Mouse (Mus musculus) neural tube, embryonic 13.5 days (tissue): ENCODE results near the gene Tulp4. TPM values are rescaled to one million over a fixed set of nuclear protein-coding genes. Genes with fewer than 3 reads are reported as not detected.
A peak's percentile ranks its signal among the peaks of the same experiment; 100 is the strongest.
"Not testable (repeated sequence)": the region's sequence is repeated elsewhere in the genome, so short reads cannot be mapped to it uniquely, and the experiment has no call there.

Experiments used
- ATAC-seq: fragments of 200-750 bp; cut with Nextera tagmentation; 2 replicates; pipeline ENCODE4 v1.8.0; 2017; ENCODE audit warnings: low read depth, mild to moderate bottlenecking, moderate TSS enrichment, moderate library complexity
- H3K27ac ChIP-seq: fragments of 300-500 bp; sonication (generic); replicated peaks from 2 replicates; pipeline ENCODE4 v1.5.1; 2015; ENCODE audit warnings: moderate library complexity, mild to moderate bottlenecking, inconsistent platforms
- H3K27me3 ChIP-seq: fragments of 300-500 bp; sonication (generic); 2 replicates; pipeline ENCODE4 v1.6.1; 2015; ENCODE audit warnings: mild to moderate bottlenecking, inconsistent platforms
- H3K36me3 ChIP-seq: fragments of 300-500 bp; sonication (generic); 2 replicates; pipeline ENCODE4 v1.6.1; 2015; ENCODE audit warnings: mild to moderate bottlenecking, inconsistent platforms
- H3K4me1 ChIP-seq: fragments of 300-500 bp; sonication (generic); replicated peaks from 2 replicates; pipeline ENCODE4 v1.6.1; 2015; ENCODE audit warnings: inconsistent platforms
- H3K4me2 ChIP-seq: fragments of 300-500 bp; sonication (generic); 2 replicates; pipeline ENCODE4 v1.6.1; 2015; ENCODE audit warnings: inconsistent platforms, mild to moderate bottlenecking, moderate library complexity
- H3K4me3 ChIP-seq: fragments of 300-500 bp; sonication (generic); 2 replicates; pipeline ENCODE4 v1.5.1; 2015; ENCODE audit warnings: mild to moderate bottlenecking, inconsistent platforms
- H3K9ac ChIP-seq: fragments of 300-500 bp; sonication (generic); 2 replicates; pipeline ENCODE4 v1.6.1; 2015; ENCODE audit warnings: moderate library complexity, mild to moderate bottlenecking, inconsistent platforms
- H3K9me3 ChIP-seq: fragments of 300-500 bp; sonication (generic); 2 replicates; pipeline ENCODE4 v1.6.1; 2016; ENCODE audit warnings: inconsistent platforms
- WGBS: fragments of 180-500 bp; shearing (Covaris S2); methylation state at CpG from one replicate; pipeline ENCODE4 v1.1.7; 2015; 5-methylcytosine and 5-hydroxymethylcytosine counted together
- polyA plus RNA-seq: library from polyadenylated mRNA; unstranded; fragments of >200 nt; fragmentation: Nextera tagmentation; extraction: Ambion mirVana; gene quantifications from 2 replicates; pipeline ENCODE4 v1.2.1, GENCODE M21; 2015

The Tulp4 gene
- polyA plus RNA-seq, 1 experiment from 2014 or later: 145 TPM

DNA sequence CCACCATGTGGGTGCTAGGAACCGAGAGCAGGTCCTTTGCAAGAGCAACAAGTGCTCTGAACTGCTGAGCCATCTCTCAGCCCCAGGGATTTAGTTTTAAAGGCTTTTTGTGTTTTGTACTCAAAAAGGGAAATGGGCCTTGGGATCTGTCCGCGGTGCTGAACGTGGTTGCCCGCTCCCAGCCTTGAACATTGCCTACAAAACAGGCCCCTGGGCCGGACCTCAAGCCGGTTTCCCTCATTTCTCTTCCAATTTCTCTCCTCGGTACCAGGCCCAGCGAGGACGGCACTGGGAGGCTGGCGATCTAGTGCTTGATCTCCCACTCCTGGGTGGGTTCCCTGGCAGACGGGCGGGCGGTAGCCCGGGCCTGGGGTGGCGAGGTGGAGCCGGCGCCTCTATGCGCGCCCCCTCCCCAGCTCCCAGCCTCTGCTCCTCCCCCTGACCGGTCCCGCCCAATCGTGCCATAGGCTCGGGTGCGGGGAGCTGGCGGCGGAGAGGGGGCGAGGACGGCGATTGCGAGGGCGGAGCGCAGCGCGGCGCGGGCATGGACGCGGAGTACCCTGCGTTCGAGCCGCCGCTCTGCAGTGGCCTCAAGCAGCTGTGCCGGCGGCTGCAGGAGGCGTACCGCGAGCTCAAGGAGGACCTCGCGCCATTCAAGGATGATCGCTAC, 150.3 kb downstream of the Tulp4 start, which contains the start of gene Tmem181a:
TSS of gene Tmem181a (plus strand) at position 461 of the 670 bp plus-strand sequence.
- H3K27me3 ChIP-seq, H3K9me3 ChIP-seq, H3K36me3 ChIP-seq, H3K27ac ChIP-seq, H3K4me1 ChIP-seq: not testable (repeated sequence)
- H3K4me2 ChIP-seq: peak within 1 kb of the TSS; percentile 51
- peak; percentile 84 for ATAC-seq
- H3K9ac ChIP-seq: peak within 1 kb of the TSS; percentile 58
- 5% methylated on average over 4 of the region's 51 CpGs for WGBS
- peak within 1 kb of the TSS; percentile 38 for H3K4me3 ChIP-seq

- Histone ChIP-seq H3K9ac (peak overlapping the region; percentile 58), H3K4me3 (peak overlapping the region; percentile 38), H3K4me2 (peak overlapping the region; percentile 51)
- not testable (repeated sequence) for H3K36me3 ChIP-seq, H3K27me3 ChIP-seq, ATAC-seq, H3K9me3 ChIP-seq, H3K27ac ChIP-seq, H3K4me1 ChIP-seq
- WGBS: 1% methylated on average over 16 of the region's 20 CpGs
Measured at GRCm38 (mm10) chr17:6257070-6257456, 150.8 kb downstream of the Tulp4 start.

DNA sequence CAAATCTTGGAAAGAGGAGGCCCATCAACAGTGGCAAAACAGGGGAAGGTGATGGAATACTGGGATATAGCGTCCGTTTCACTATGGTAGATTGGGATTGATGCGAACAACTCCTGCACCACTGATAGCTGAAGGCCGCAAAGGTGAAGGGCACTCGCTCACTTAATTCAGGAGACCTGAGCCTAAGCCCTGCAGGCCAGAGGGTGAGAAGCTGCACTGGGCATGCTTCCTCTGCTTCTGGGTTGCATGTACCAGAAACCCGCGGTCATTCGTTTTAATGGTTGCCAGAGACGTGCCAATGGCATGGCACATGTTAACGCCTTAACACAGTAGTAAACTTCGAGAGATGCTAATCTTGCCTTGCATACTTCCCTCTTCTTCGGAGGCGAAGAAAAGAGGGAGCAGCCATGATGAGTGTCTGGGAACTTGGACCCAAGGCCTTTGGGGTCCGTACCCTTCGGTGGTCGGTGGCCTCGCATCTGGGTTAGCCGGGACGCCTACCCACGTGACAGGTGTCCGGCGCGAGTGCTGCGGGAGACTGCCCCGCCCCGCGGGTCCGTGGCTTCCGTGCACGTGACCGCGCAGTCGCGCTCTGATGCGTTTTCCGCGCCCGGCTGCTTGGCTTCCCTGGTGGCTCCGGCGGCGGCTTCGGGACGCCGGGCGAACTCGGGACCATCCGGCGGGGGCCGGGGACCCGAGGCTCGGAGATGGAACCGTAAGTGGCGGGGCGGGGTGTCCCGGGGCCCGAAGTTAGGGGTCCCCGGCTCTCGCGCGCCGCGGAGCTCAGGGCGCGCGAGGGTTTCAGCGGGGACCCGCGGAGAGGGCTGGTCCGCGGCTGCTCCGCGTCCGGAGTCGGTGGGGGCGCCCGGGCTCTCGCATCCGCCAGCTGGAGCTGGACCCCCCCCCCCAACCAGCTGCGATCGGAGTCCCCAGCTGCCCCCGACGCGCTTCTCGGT, 163.9 kb downstream of the Tulp4 start:
- Histone ChIP-seq H3K4me3 (peak overlapping the region; percentile 48), H3K4me2 (peak overlapping the region; percentile 65), H3K9ac (peak overlapping the region; percentile 70)
- 2% methylated on average over 64 of the region's 84 CpGs for WGBS
- H3K27ac ChIP-seq, H3K9me3 ChIP-seq, H3K36me3 ChIP-seq, H3K27me3 ChIP-seq, H3K4me1 ChIP-seq: not testable (repeated sequence)
- peak; percentile 86 for ATAC-seq

DNA sequence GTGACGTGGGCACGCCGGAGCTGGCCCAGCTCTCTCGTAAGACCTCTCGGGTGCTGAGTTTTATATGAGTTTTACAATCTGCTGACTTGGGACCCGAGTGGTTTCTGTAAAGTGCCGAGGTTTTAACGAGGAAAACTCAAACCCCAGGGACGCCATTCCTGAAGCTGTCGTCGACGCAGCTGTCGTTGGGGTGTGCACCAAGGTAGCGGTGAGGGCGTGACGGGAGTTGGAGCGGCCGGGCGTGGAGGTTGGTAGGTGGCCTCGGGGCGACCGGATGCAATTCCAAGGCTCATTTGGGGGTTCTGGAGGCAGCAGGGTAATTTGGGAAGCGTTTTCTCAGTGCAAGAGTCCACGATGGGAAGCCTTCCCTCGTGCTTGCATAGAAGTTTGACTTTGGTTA, 164.6 kb downstream of the Tulp4 start:
- H3K4me1 ChIP-seq, H3K27ac ChIP-seq, H3K27me3 ChIP-seq, H3K9me3 ChIP-seq, H3K36me3 ChIP-seq: not testable (repeated sequence)
- peak overlapping the region; percentile 70 for H3K9ac ChIP-seq
- under 1% methylated on average over 23 of the region's 25 CpGs for WGBS
- H3K4me3 ChIP-seq: peak overlapping the region; percentile 48
- ATAC-seq: peak; percentile 12
- H3K4me2 ChIP-seq: peak overlapping the region; percentile 65

DNA sequence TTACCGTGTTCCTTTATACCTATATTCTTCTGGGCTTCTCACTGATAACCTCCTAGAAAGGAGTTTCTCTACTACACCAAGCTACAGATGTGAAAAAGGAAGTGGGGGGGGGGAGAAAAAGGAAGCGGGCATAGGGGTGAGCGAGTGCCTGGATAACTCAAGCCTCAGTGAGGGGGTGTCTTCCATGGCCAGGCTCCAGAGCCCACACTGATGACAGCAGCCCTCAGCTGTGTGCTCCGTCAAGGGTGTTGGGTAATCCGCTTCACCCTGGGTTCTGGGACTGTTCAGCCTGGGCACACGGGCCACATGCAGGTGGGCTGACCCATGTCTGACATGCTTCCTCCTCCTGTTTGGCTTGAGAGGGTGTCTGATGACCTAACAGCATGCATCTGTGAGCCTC, 165.7 kb downstream of the Tulp4 start:
- not testable (repeated sequence) for H3K9me3 ChIP-seq, H3K27ac ChIP-seq, H3K4me2 ChIP-seq, H3K9ac ChIP-seq, H3K36me3 ChIP-seq, H3K27me3 ChIP-seq, ATAC-seq, H3K4me3 ChIP-seq, H3K4me1 ChIP-seq
- WGBS: 83% methylated on average over 6 of the region's 6 CpGs

DNA sequence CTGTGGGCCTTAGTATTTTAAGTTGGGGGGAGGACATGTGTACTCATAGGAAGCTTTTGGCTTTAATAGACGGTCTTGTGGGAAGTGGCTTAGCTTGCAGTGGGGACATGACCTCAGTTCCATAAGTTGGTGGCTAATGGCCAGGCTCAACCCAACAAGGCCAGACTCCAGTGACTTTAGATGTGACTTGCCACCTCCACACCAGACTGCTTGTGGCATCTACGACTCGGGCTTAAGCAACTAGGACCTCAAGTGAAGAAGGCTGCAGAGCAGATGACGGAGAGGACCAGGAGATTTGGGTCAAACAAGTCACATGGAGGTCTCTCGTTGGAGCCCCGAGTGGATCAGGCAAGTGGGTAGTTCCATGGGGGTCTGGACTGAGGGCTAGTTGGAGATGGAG, 168.5 kb downstream of the Tulp4 start:
- H3K27ac ChIP-seq, H3K4me1 ChIP-seq, H3K27me3 ChIP-seq, H3K4me3 ChIP-seq, ATAC-seq, H3K9ac ChIP-seq, H3K4me2 ChIP-seq, H3K9me3 ChIP-seq, H3K36me3 ChIP-seq: not testable (repeated sequence)
- 96% methylated on average over 6 of the region's 6 CpGs for WGBS

DNA sequence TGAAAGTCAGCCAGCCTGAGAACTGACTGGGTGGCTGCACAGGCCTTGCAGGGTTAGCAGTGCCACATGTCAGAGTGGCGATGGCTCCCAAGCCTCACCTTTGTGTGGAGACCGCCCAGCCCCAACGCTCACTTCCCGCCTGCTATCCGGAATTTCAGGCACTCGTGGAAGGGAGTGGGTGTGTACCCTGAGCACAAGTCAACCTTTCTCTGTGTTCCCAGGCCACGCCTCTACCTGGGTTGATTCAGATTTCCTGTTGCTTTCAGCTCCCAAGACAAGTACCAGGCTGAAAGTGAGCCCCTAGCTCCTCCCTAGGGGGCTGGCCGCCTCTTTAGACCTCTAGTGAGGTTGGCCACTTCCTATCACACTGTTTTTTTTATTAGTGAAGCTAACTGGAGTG, 173.0 kb downstream of the Tulp4 start:
- not testable (repeated sequence) for H3K27me3 ChIP-seq, H3K9ac ChIP-seq, H3K27ac ChIP-seq, ATAC-seq, H3K4me3 ChIP-seq, H3K4me1 ChIP-seq, H3K4me2 ChIP-seq, H3K9me3 ChIP-seq, H3K36me3 ChIP-seq
- WGBS: 83% methylated on average over 8 of the region's 8 CpGs

DNA sequence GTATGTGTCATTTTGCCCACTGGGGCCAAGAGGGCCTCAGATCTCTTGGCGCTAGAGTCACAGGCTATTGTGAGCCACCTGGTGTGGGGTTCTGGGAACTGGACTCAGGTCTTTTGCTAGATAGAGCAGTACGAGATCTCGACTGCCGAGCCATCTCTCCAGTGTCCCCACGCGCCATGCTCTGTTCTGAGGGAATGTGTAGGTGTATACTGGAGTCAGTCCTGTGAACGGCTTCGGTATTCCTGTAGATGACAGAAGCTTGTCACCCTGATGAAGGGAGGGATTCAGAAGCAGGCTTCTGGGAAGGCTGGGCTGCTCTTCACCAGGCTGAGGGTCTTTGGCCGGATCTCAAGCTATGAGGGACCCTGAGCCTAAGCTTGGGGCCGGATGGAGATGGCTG, 173.5 kb downstream of the Tulp4 start:
- not testable (repeated sequence) for H3K4me1 ChIP-seq, H3K9me3 ChIP-seq, H3K36me3 ChIP-seq, ATAC-seq, H3K9ac ChIP-seq, H3K4me3 ChIP-seq, H3K27ac ChIP-seq, H3K27me3 ChIP-seq, H3K4me2 ChIP-seq
- WGBS: 89% methylated on average over 10 of the region's 10 CpGs

DNA sequence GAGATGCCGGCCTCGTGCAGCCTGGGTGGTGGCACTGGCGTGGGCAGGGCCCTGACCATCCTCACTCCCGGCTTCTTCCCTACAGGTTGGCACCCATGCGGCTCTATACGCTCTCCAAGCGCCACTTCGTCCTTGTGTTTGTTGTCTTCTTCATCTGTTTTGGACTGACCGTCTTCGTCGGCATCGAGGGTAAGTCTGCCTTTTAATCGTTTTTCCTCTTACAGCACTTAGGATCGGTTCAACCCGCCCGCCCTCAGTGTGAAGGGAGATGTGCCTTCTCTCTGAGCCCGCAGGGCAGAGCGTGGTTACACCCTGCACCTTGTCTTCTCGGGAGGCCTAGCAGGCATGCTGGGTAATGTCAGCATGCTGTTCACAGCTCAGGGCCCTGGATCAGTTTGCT, 174.3 kb downstream of the Tulp4 start:
- WGBS: 94% methylated on average over 17 of the region's 19 CpGs
- H3K9ac ChIP-seq: not testable (repeated sequence)

GRCm38 (mm10) chr17:6283137-6283536, 176.9 kb downstream of the Tulp4 start:
- not testable (repeated sequence) for H3K36me3 ChIP-seq, H3K4me1 ChIP-seq, H3K27ac ChIP-seq, ATAC-seq, H3K27me3 ChIP-seq, H3K4me3 ChIP-seq, H3K9ac ChIP-seq, H3K9me3 ChIP-seq, H3K4me2 ChIP-seq
- 95% methylated on average over 8 of the region's 10 CpGs for WGBS

More for the DNA sequence above, 174.3 kb downstream of the Tulp4 start:
- not testable (repeated sequence) for H3K9me3 ChIP-seq, H3K4me2 ChIP-seq, H3K4me1 ChIP-seq, ATAC-seq, H3K36me3 ChIP-seq, H3K27me3 ChIP-seq, H3K4me3 ChIP-seq, H3K27ac ChIP-seq

- WGBS: 94% methylated on average over 5 of the region's 5 CpGs
Measured at GRCm38 (mm10) chr17:6286169-6286568, 179.9 kb downstream of the Tulp4 start.

DNA sequence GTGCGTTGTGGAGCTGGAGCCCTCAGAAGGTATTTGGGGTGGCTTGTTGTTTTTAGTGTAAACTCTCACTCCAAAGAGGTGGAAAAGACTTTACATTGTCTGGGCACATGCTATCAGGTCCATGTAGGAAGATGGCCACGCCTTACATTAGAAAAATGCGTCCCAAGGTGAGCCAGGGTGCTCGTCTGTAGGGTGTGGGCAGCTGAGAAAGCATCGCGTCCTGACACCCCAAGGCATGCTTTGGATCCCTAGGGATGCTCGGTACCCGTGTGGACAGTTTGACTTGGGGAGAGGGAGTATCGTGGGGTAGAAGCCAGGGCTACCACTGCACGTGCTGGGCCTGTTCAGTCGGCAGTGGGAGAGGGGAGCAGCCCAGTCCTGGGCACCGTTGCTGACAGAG, 182.8 kb downstream of the Tulp4 start:
- WGBS: 95% methylated on average over 12 of the region's 12 CpGs
- not testable (repeated sequence) for H3K9ac ChIP-seq, H3K9me3 ChIP-seq, H3K4me2 ChIP-seq, H3K36me3 ChIP-seq, H3K4me3 ChIP-seq, H3K27me3 ChIP-seq, ATAC-seq, H3K4me1 ChIP-seq, H3K27ac ChIP-seq

More at GRCm38 (mm10) chr17:6286169-6286568, 179.9 kb downstream of the Tulp4 start:
- not testable (repeated sequence) for H3K9ac ChIP-seq, H3K27me3 ChIP-seq, ATAC-seq, H3K4me2 ChIP-seq, H3K27ac ChIP-seq, H3K4me1 ChIP-seq, H3K36me3 ChIP-seq, H3K9me3 ChIP-seq, H3K4me3 ChIP-seq
